ENCODE assay signal across 12 mouse cellular contexts in genomic region chr9:46956286-46956685, GRCm38 (mm10). TPM values are rescaled to one million over a fixed set of nuclear protein-coding genes. Genes with fewer than 3 reads are reported as not detected.
DNase-seq lines count a peak whose midpoint lies in the region; ATAC-seq lines count a peak whose summit lies in the region.
"Had no signal": no experiment of that assay in that cellular context is flagged by ENCODE, and none has a peak within 500 bp of the region (broad histone marks: within the 10 kb centered on the region; RNA-seq: fewer than 3 reads in every experiment).

No protein-coding gene starts in this region.

- peak; percentile 89 for ATAC-seq in hindbrain, embryonic 16.5 days
- peak; percentile 37; the same call in 1 of the 2 replicates for ATAC-seq in midbrain, embryonic 13.5 days
- no peak for ATAC-seq in heart, embryonic 12.5 days (ENCODE audit: insufficient number of reproducible peaks, low FRiP score)

- no peaks in the 10 kb centered on the region for H3K27me3 ChIP-seq in hindbrain, embryonic 16.5 days (replicated peaks; ENCODE audit: control insufficient read depth, insufficient read depth, low read length)
- H3K27me3 ChIP-seq in midbrain, embryonic 13.5 days = no peaks in the 10 kb centered on the region
- H3K27me3 ChIP-seq in heart, embryonic 12.5 days (replicated peaks) = peaks cover 31% of the 10 kb centered on the region

- H3K4me3 ChIP-seq in hindbrain, embryonic 16.5 days (ENCODE audit: low read length) = no peak overlapping the region
- no peak overlapping the region for H3K4me3 ChIP-seq in midbrain, embryonic 13.5 days (replicated peaks)
- H3K4me3 ChIP-seq in heart, embryonic 12.5 days = no peak overlapping the region

- H3K4me1 ChIP-seq in hindbrain, embryonic 16.5 days (ENCODE audit: control insufficient read depth, insufficient read depth, low read depth, low read length) = peaks cover 2% of the 10 kb centered on the region; the same call in 1 of the 2 replicates
- peaks cover 27% of the 10 kb centered on the region for H3K4me1 ChIP-seq in midbrain, embryonic 13.5 days (replicated peaks)
- H3K4me1 ChIP-seq in heart, embryonic 12.5 days (replicated peaks) = peaks cover 12% of the 10 kb centered on the region; the same call in 1 of the 2 replicates

- no peak overlapping the region for H3K9ac ChIP-seq in hindbrain, embryonic 16.5 days (ENCODE audit: low read depth, low read length)
- no peak overlapping the region for H3K9ac ChIP-seq in midbrain, embryonic 13.5 days (replicated peaks)
- H3K9ac ChIP-seq in heart, embryonic 12.5 days = no peak overlapping the region
- H3K9ac ChIP-seq: liver, embryonic 14.5 days had no signal

- H3K27ac ChIP-seq in hindbrain, embryonic 16.5 days (ENCODE audit: low read depth, low read length) = no peak overlapping the region
- 0 out of 2 replicates have a peak overlapping the region, but pooled peaks have one; percentile 3 for H3K27ac ChIP-seq in midbrain, embryonic 13.5 days
- H3K27ac ChIP-seq in heart, embryonic 12.5 days (ENCODE audit: poor library complexity, severe bottlenecking) = no peak overlapping the region
- H3K27ac ChIP-seq: liver, embryonic 14.5 days had no signal

- no peaks in the 10 kb centered on the region for H3K9me3 ChIP-seq in hindbrain, embryonic 16.5 days (ENCODE audit: control insufficient read depth, low read length)
- H3K9me3 ChIP-seq in midbrain, embryonic 13.5 days = no peaks in the 10 kb centered on the region
- no peaks in the 10 kb centered on the region for H3K9me3 ChIP-seq in heart, embryonic 12.5 days (replicated peaks)

- WGBS in hindbrain, embryonic 16.5 days = 45% methylated on average over 6 of the region's 6 CpGs
- 60% methylated on average over 6 of the region's 6 CpGs for WGBS in midbrain, embryonic 13.5 days
- WGBS in heart, embryonic 12.5 days = 79% methylated on average over 6 of the region's 6 CpGs

- no peak overlapping the region for H3K4me2 ChIP-seq in hindbrain, embryonic 16.5 days (ENCODE audit: low read length)
- H3K4me2 ChIP-seq in midbrain, embryonic 13.5 days (replicated peaks) = no peak overlapping the region
- H3K4me2 ChIP-seq in heart, embryonic 12.5 days = no peak overlapping the region

- H3K36me3 ChIP-seq in hindbrain, embryonic 16.5 days (ENCODE audit: control insufficient read depth, insufficient read depth, low read length) = no peaks in the 10 kb centered on the region
- no peaks in the 10 kb centered on the region for H3K36me3 ChIP-seq in midbrain, embryonic 13.5 days
- no peaks in the 10 kb centered on the region for H3K36me3 ChIP-seq in heart, embryonic 12.5 days

- peak; percentile 88 for DNase-seq in brain, adult 2 months (ENCODE audit: low read depth, low spot score)
- DNase-seq in cerebellum, adult 9-11 months = peak; percentile 32
- DNase-seq in embryo, embryonic 9.5 days (ENCODE audit: extremely low spot score) = no peak
- DNase-seq in heart, adult 11 months = no peak
- no peak for DNase-seq in urinary bladder, postnatal 25 days (ENCODE audit: low spot score)
- DNase-seq: gastrocnemius, postnatal 25 days had no signal

RNA-seq across cellular contexts. Expression of gene Gm4791, which starts 42.3 kb away (rescaled TPM):
- polyA plus RNA-seq in hindbrain, embryonic 16.5 days (2015; fragmentation: Nextera tagmentation; extraction: Ambion mirVana) = not detected in 2 replicates
- polyA plus RNA-seq in midbrain, embryonic 13.5 days (2015; fragmentation: Nextera tagmentation; extraction: Ambion mirVana) = not detected in 2 replicates
- not detected in 2 replicates for polyA plus RNA-seq in heart, embryonic 12.5 days (2016; fragmentation: Nextera tagmentation; extraction: Ambion mirVana)
- polyA plus RNA-seq: cortical plate, adult 2 months; liver, embryonic 14.5 days; stomach, embryonic 14.5 days had no signal

Comparison
In these comparisons a context has a peak if more than half of its experiments do, and no peak if none do; other contexts are left out.
1. DNase-seq: peak in brain, adult 2 months (single experiment) and cerebellum, adult 9-11 months (single experiment); none in embryo, embryonic 9.5 days (single experiment), heart, adult 11 months (single experiment) and urinary bladder, postnatal 25 days (single experiment).